Mouse (Mus musculus) right cerebral cortex, adult 2 months (tissue): Measurements from ENCODE around the gene Trim65.
"Not testable (repeated sequence)": the region's sequence is repeated elsewhere in the genome, so short reads cannot be mapped to it uniquely, and the experiment has no call there.

Source experiments
- DNase-seq, 2 experiments: peaks; one replicate each; pipeline ENCODE4 v3.0.0; 2021 to 2022; ENCODE audit warnings: low spot score in 2 of 2

Trim65 gene

GRCm38 (mm10) chr11:116108464-116109137, 22.3 kb downstream of the Trim65 start:
- DNase-seq, result no peak

- DNase-seq, result no peak
Observed at GRCm38 (mm10) chr11:116107777-116108285, 23.1 kb downstream of the Trim65 start.

- DNase-seq, result no peak
Observed at GRCm38 (mm10) chr11:116106963-116107776, 23.8 kb downstream of the Trim65 start.

- no peak for DNase-seq
Observed at GRCm38 (mm10) chr11:116106154-116106962, 24.6 kb downstream of the Trim65 start.

- no peak for DNase-seq
Observed at GRCm38 (mm10) chr11:116105065-116105464, 25.9 kb downstream of the Trim65 start.

- DNase-seq, result no peak
Observed at GRCm38 (mm10) chr11:116104006-116104646, 26.8 kb downstream of the Trim65 start.

GRCm38 (mm10) chr11:116103572-116103971, 27.4 kb downstream of the Trim65 start:
- DNase-seq, result no peak

- DNase-seq, result no peak
Observed at GRCm38 (mm10) chr11:116102472-116102871, 28.5 kb downstream of the Trim65 start.

GRCm38 (mm10) chr11:116101931-116102381, 29.0 kb downstream of the Trim65 start:
- no peak for DNase-seq

- no peak for DNase-seq
Observed at GRCm38 (mm10) chr11:116100839-116101238, 30.1 kb downstream of the Trim65 start.

GRCm38 (mm10) chr11:116100385-116100784, 30.5 kb downstream of the Trim65 start:
- no peak for DNase-seq

- no peak for DNase-seq
Observed at GRCm38 (mm10) chr11:116099462-116099861, 31.5 kb downstream of the Trim65 start.

- no peak for DNase-seq
Observed at GRCm38 (mm10) chr11:116098711-116099460, 32.0 kb downstream of the Trim65 start.

- DNase-seq, result no peak
Observed at GRCm38 (mm10) chr11:116096213-116097108, 34.5 kb downstream of the Trim65 start.

- no peak for DNase-seq
Observed at GRCm38 (mm10) chr11:116095573-116095972, 35.4 kb downstream of the Trim65 start.

- DNase-seq, result no peak
Observed at GRCm38 (mm10) chr11:116093771-116094565, 37.0 kb downstream of the Trim65 start.

- not testable (repeated sequence) for DNase-seq
Observed at GRCm38 (mm10) chr11:116092959-116093358, 38.0 kb downstream of the Trim65 start.

GRCm38 (mm10) chr11:116091591-116091990, 39.3 kb downstream of the Trim65 start:
- DNase-seq, result no peak

- no peak for DNase-seq
Observed at GRCm38 (mm10) chr11:116089545-116089944, 41.4 kb downstream of the Trim65 start.
